Mouse (Mus musculus) hindbrain, postnatal 0 days (tissue): ENCODE data around the gene Espnl. TPM values are rescaled to one million over a fixed set of nuclear protein-coding genes. Genes with fewer than 3 reads are reported as not detected.
A peak's percentile ranks its signal among the peaks of the same experiment; 100 is the strongest.

Source experiments
- ATAC-seq: fragments of 200-750 bp; cut with Nextera tagmentation; 2 replicates; pipeline ENCODE4 v1.8.0; 2017; ENCODE audit warnings: mild to moderate bottlenecking, moderate TSS enrichment, moderate library complexity
- DNase-seq: peaks from one replicate; pipeline ENCODE4 v3.0.0-alpha.2; 2015; ENCODE audit warnings: low spot score
- H3K27ac ChIP-seq: fragments of 300-500 bp; sonication (generic); 2 replicates; pipeline ENCODE4 v1.5.1; 2014; ENCODE audit warnings: mild to moderate bottlenecking
- H3K27me3 ChIP-seq: fragments of 300-500 bp; sonication (generic); 2 replicates; pipeline ENCODE4 v1.6.1; 2014; ENCODE audit warnings: low read length, mixed read lengths; ENCODE audit not compliant: insufficient read depth
- H3K36me3 ChIP-seq: fragments of 300-500 bp; sonication (generic); 2 replicates; pipeline ENCODE4 v1.6.1; 2014; ENCODE audit warnings: low read length, mixed read lengths; ENCODE audit not compliant: insufficient read depth
- H3K4me1 ChIP-seq: fragments of 300-500 bp; sonication (generic); 2 replicates; pipeline ENCODE4 v1.6.1; 2014; ENCODE audit warnings: antibody characterized with exemption, low read length, mixed read lengths; ENCODE audit not compliant: insufficient read depth
- H3K4me2 ChIP-seq: fragments of 300-500 bp; sonication (generic); 2 replicates; pipeline ENCODE4 v1.6.1; 2014; ENCODE audit warnings: low read depth, mild to moderate bottlenecking, low read length, moderate library complexity, mixed read lengths
- H3K4me3 ChIP-seq: fragments of 300-500 bp; sonication (generic); 2 replicates; pipeline ENCODE4 v1.5.1; 2014; ENCODE audit warnings: low read length
- H3K9ac ChIP-seq: fragments of 300-500 bp; sonication (generic); replicated peaks from 2 replicates; pipeline ENCODE4 v1.6.1; 2014; ENCODE audit warnings: mild to moderate bottlenecking, low read length, moderate library complexity, mixed read lengths
- H3K9me3 ChIP-seq: fragments of 300-500 bp; sonication (generic); 2 replicates; pipeline ENCODE4 v1.6.1; 2016; ENCODE audit warnings: low read length, mixed read lengths
- CTCF ChIP-seq: IDR thresholded peaks from 2 replicates; pipeline ENCODE4 v1.5.1; 2016; ENCODE audit warnings: antibody characterized with exemption, control low read depth, low read depth
- WGBS: fragments of 180-500 bp; shearing (Covaris S2); extraction: QIAGEN DNeasy Blood & Tissue Kit; methylation state at CpG from one replicate; pipeline ENCODE4 v1.1.7; 2014; 5-methylcytosine and 5-hydroxymethylcytosine counted together
- polyA plus RNA-seq: library from polyadenylated mRNA; unstranded; fragments of >200 nt; fragmentation: Nextera tagmentation; extraction: Ambion mirVana; gene quantifications from 2 replicates; pipeline ENCODE4 v1.2.1, GENCODE M21; 2015
- total RNA-seq: library from RNA; depleted of rRNA; stranded (reverse); fragments of >200 nt; gene quantifications from 2 replicates; pipeline ENCODE4 v1.2.3, GENCODE M21; 2014; rRNA removed

The Espnl gene
- total and polyA plus RNA-seq, 2 experiments from 2014 or later, result 0.10 to 0.26 TPM

DNA sequence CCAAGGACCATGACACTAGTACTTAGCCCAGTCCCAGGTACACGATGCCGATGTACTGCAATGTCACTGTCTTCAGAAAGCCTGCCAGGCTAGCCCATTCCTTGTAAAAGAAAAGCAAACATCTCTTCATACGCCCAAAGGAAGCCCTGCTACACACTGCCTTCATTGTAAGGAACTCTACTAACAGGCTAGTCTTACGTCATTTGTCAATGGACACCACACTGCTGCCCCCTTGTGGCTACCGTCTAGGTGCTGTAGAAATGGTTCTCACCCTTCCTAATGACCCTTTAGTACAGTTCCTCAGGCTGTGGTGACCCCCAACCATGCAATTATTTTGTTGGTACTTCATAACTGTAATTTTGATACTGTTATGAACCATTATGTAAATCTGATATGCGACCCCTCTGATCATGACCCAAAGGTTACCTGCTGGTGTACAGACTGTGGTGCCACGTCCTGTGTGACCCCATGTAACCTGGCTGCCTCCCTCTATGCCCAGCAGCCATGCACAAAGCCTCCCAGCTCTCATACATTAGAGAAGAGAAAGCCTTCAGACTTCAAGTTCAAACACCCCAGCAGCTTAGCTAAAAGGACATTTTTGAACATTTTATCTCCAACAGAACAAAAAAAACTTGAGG, 58.7 kb downstream of the Espnl start:
- no peak overlapping the region for H3K9ac ChIP-seq
- no peak overlapping the region for H3K4me2 ChIP-seq
- peaks cover 88% of the 10 kb centered on the region for H3K36me3 ChIP-seq
- no peak overlapping the region for H3K4me3 ChIP-seq
- DNase-seq (peak; percentile 91), ATAC-seq (peak; percentile 88)
- H3K4me1 ChIP-seq, result no peaks in the 10 kb centered on the region
- TF ChIP-seq CTCF, result peak; percentile 94
- no peaks in the 10 kb centered on the region for H3K27me3 ChIP-seq
- WGBS, result 54% methylated on average over 7 of the region's 7 CpGs
- no peak overlapping the region for H3K27ac ChIP-seq
- no peaks in the 10 kb centered on the region for H3K9me3 ChIP-seq

DNA sequence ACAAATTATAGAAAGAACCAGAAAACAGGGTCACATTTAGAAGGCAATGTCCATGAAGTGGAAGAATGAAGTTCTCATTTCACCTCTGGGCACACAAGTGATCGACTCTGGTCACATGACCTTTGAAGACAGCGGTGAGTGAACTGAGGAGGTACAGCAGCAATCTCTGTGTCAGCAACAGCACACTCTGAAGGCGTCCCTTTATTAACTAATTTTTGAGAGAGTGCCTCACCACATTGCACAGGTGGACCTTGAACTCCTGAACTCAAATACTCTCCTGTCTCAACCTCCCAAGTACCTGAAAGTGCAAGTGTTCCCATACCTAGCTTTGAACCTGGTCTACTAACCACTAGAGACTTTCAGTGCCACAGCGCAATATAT, 59.2 kb downstream of the Espnl start:
- peaks cover 84% of the 10 kb centered on the region for H3K36me3 ChIP-seq
- 95% methylated on average over 4 of the region's 4 CpGs for WGBS
- no peak for DNase-seq
- no peaks in the 10 kb centered on the region for H3K9me3 ChIP-seq
- no peaks in the 10 kb centered on the region for H3K27me3 ChIP-seq
- ATAC-seq, result no peak
- H3K4me2 ChIP-seq, result no peak overlapping the region
- TF ChIP-seq CTCF, result no peak
- no peaks in the 10 kb centered on the region for H3K4me1 ChIP-seq
- no peak overlapping the region for H3K4me3 ChIP-seq
- no peak overlapping the region for H3K9ac ChIP-seq
- no peak overlapping the region for H3K27ac ChIP-seq

GRCm38 (mm10) chr1:91390369-91390768, 68.5 kb downstream of the Espnl start:
- ATAC-seq (no peak), DNase-seq (no peak)
- Histone ChIP-seq H3K9me3 (no peaks in the 10 kb centered on the region), H3K27me3 (no peaks in the 10 kb centered on the region), H3K4me2 (no peak overlapping the region), H3K4me1 (0 out of 2 replicates have a peak, but pooled peaks cover 3% of the 10 kb centered on the region), H3K4me3 (no peak overlapping the region), H3K9ac (no peak overlapping the region), H3K36me3 (peaks cover 28% of the 10 kb centered on the region), H3K27ac (no peak overlapping the region)
- TF ChIP-seq CTCF, result no peak
- 92% methylated on average over 5 of the region's 5 CpGs for WGBS

- H3K4me3 ChIP-seq, result peak overlapping the region; percentile 62
Measured at GRCm38 (mm10) chr1:91397927-91398259, 76.0 kb downstream of the Espnl start.

More at GRCm38 (mm10) chr1:91397927-91398259, 76.0 kb downstream of the Espnl start:
- ATAC-seq, result 0 out of 2 replicates have a peak, but pooled peaks have one; percentile 4
- DNase-seq, result no peak
- H3K36me3 ChIP-seq, result no peaks in the 10 kb centered on the region
- peaks cover 16% of the 10 kb centered on the region; the same call in 1 of the 2 replicates for H3K4me1 ChIP-seq
- H3K9ac ChIP-seq, result peak overlapping the region; percentile 85
- no peaks in the 10 kb centered on the region for H3K27me3 ChIP-seq
- no peaks in the 10 kb centered on the region for H3K9me3 ChIP-seq
- peak overlapping the region; percentile 91 for H3K27ac ChIP-seq
- peak overlapping the region; percentile 93 for H3K4me2 ChIP-seq
- 1% methylated on average over 12 of the region's 12 CpGs for WGBS
- no peak for TF ChIP-seq CTCF

Other genes starting within 250 kb of the Espnl start
- not detected in 2 replicates for gene Rbm44, start 177.0 kb upstream of the Espnl start, total RNA-seq
- 0.11 and 0.25 TPM in 2 replicates for gene Rbm44, start 177.0 kb upstream of the Espnl start, polyA plus RNA-seq
- 44.1 and 48.4 TPM in 2 replicates for gene Ramp1, start 142.3 kb upstream of the Espnl start, total RNA-seq
- 44.7 and 46.8 TPM in 2 replicates for gene Ramp1, start 142.3 kb upstream of the Espnl start, polyA plus RNA-seq
- 34.1 and 37.1 TPM in 2 replicates for gene Ube2f, start 71.8 kb upstream of the Espnl start, total RNA-seq
- gene Ube2f, start 71.8 kb upstream of the Espnl start, polyA plus RNA-seq, result 46.7 and 55.5 TPM in 2 replicates
- 15.2 TPM in 2 replicates for gene Scly, start 23.7 kb upstream of the Espnl start, total RNA-seq
- 9.7 and 9.9 TPM in 2 replicates for gene Scly, start 23.7 kb upstream of the Espnl start, polyA plus RNA-seq
- 0.31 and 0.79 TPM in 2 replicates for gene Klhl30, start 28.9 kb downstream of the Espnl start, total RNA-seq
- 0.25 and 0.29 TPM in 2 replicates for gene Klhl30, start 28.9 kb downstream of the Espnl start, polyA plus RNA-seq
- gene Erfe, start 44.4 kb downstream of the Espnl start, total RNA-seq, result 0.25 and 0.42 TPM in 2 replicates
- gene Erfe, start 44.4 kb downstream of the Espnl start, polyA plus RNA-seq, result 0.15 and 0.19 TPM in 2 replicates
- gene Ilkap, start 76.7 kb downstream of the Espnl start, total RNA-seq, result 66.7 and 66.9 TPM in 2 replicates
- gene Ilkap, start 76.7 kb downstream of the Espnl start, polyA plus RNA-seq, result 119 and 120 TPM in 2 replicates
- 154 and 160 TPM in 2 replicates for gene Hes6, start 92.0 kb downstream of the Espnl start, total RNA-seq
- gene Hes6, start 92.0 kb downstream of the Espnl start, polyA plus RNA-seq, result 129 and 131 TPM in 2 replicates
- gene Per2, start 137.2 kb downstream of the Espnl start, total RNA-seq, result 10.0 and 12.0 TPM in 2 replicates
- 4.2 and 5.1 TPM in 2 replicates for gene Per2, start 137.2 kb downstream of the Espnl start, polyA plus RNA-seq
- gene Traf3ip1, start 172.6 kb downstream of the Espnl start, total RNA-seq, result 10.3 and 11.7 TPM in 2 replicates
- 7.4 and 8.1 TPM in 2 replicates for gene Traf3ip1, start 172.6 kb downstream of the Espnl start, polyA plus RNA-seq
- gene Asb1, start 218.5 kb downstream of the Espnl start, total RNA-seq, result 35.2 and 41.9 TPM in 2 replicates
- gene Asb1, start 218.5 kb downstream of the Espnl start, polyA plus RNA-seq, result 9.5 and 10.2 TPM in 2 replicates